Mouse (Mus musculus): ENCODE data around the gene Ctcf. TPM values are rescaled to one million over a fixed set of nuclear protein-coding genes. Genes with fewer than 3 reads are reported as not detected.
"Not testable (repeated sequence)": the region's sequence is repeated elsewhere in the genome, so short reads cannot be mapped to it uniquely, and the experiment has no call there.

Gene Ctcf
- polyA plus RNA-seq (2015; fragmentation: Nextera tagmentation; extraction: Ambion mirVana), result 131 and 140 TPM in 2 replicates

GRCm38 (mm10) chr8:105636018-105636962 is at the start of gene Ctcf:
Gene Ctcf (plus strand): TSS chr8:105636568.
- Histone ChIP-seq H3K9ac (peak within 1 kb of the TSS; percentile 96), H3K36me3 (no peaks in the 10 kb centered on the region), H3K4me2 (peak within 1 kb of the TSS; percentile 72), H3K9me3 (no peaks in the 10 kb centered on the region), H3K4me3 (peak within 1 kb of the TSS; percentile 64), H3K27ac (peak within 1 kb of the TSS; percentile 100), H3K4me1 (peaks cover 32% of the 10 kb centered on the region), H3K27me3 (no peaks in the 10 kb centered on the region)
- ATAC-seq (ENCODE audit: borderline replicate concordance, extremely low read depth, low FRiP score, low TSS enrichment), result peak; percentile 93
- 1% methylated on average over 97 of the region's 126 CpGs for WGBS

GRCm38 (mm10) chr8:105592431-105592830 is 43.9 kb upstream of the Ctcf start:
- no peak for ATAC-seq (ENCODE audit: borderline replicate concordance, extremely low read depth, low FRiP score, low TSS enrichment)
- no peaks in the 10 kb centered on the region for H3K36me3 ChIP-seq
- peaks cover 23% of the 10 kb centered on the region for H3K4me1 ChIP-seq
- H3K9me3 ChIP-seq, result no peaks in the 10 kb centered on the region
- no peaks in the 10 kb centered on the region for H3K27me3 ChIP-seq
- no peak overlapping the region for H3K4me2 ChIP-seq
- H3K4me3 ChIP-seq, result no peak overlapping the region
- H3K9ac ChIP-seq, result no peak overlapping the region
- 66% methylated on average over 2 of the region's 2 CpGs for WGBS
- H3K27ac ChIP-seq, result no peak overlapping the region

- Histone ChIP-seq H3K27ac (no peak overlapping the region), H3K4me3 (no peak overlapping the region), H3K27me3 (no peaks in the 10 kb centered on the region), H3K4me1 (peaks cover 23% of the 10 kb centered on the region), H3K4me2 (peak overlapping the region; percentile 23), H3K36me3 (no peaks in the 10 kb centered on the region), H3K9ac (0 out of 2 replicates have a peak overlapping the region, but pooled peaks have one; percentile 0), H3K9me3 (no peaks in the 10 kb centered on the region)
- 15% methylated on average over 15 of the region's 15 CpGs for WGBS
- ATAC-seq (ENCODE audit: borderline replicate concordance, extremely low read depth, low FRiP score, low TSS enrichment), result no peak
These were observed 42.5 kb upstream of the Ctcf start for GRCm38 (mm10) chr8:105593859-105594258.

- WGBS, result 62% methylated on average over 18 of the region's 18 CpGs
- peaks cover 23% of the 10 kb centered on the region for H3K4me1 ChIP-seq
- no peaks in the 10 kb centered on the region for H3K36me3 ChIP-seq
These were observed 41.7 kb upstream of the Ctcf start for GRCm38 (mm10) chr8:105594451-105595242.

GRCm38 (mm10) chr8:105596362-105597034 is 39.9 kb upstream of the Ctcf start:
- H3K9ac ChIP-seq, result no peak overlapping the region
- WGBS, result 5% methylated on average over 14 of the region's 14 CpGs
- no peak overlapping the region for H3K27ac ChIP-seq
- peak; percentile 78 for ATAC-seq (ENCODE audit: borderline replicate concordance, extremely low read depth, low FRiP score, low TSS enrichment)
- H3K4me3 ChIP-seq, result peak overlapping the region; percentile 15
- H3K36me3 ChIP-seq, result no peaks in the 10 kb centered on the region
- H3K27me3 ChIP-seq, result no peaks in the 10 kb centered on the region
- no peaks in the 10 kb centered on the region for H3K9me3 ChIP-seq
- H3K4me2 ChIP-seq, result peak overlapping the region; percentile 51
- H3K4me1 ChIP-seq, result peaks cover 23% of the 10 kb centered on the region

More at GRCm38 (mm10) chr8:105594451-105595242, 41.7 kb upstream of the Ctcf start:
- Histone ChIP-seq H3K9ac (no peak overlapping the region), H3K27me3 (no peaks in the 10 kb centered on the region), H3K4me3 (no peak overlapping the region), H3K27ac (no peak overlapping the region), H3K9me3 (no peaks in the 10 kb centered on the region), H3K4me2 (peak overlapping the region; percentile 23; the same call in 1 of the 2 replicates)
- ATAC-seq (ENCODE audit: borderline replicate concordance, extremely low read depth, low FRiP score, low TSS enrichment), result no peak

GRCm38 (mm10) chr8:105598777-105599176 is 37.6 kb upstream of the Ctcf start:
- H3K9me3 ChIP-seq, result no peaks in the 10 kb centered on the region
- no peaks in the 10 kb centered on the region for H3K36me3 ChIP-seq
- no peak for ATAC-seq (ENCODE audit: borderline replicate concordance, extremely low read depth, low FRiP score, low TSS enrichment)
- WGBS, result 80% methylated on average over 6 of the region's 6 CpGs
- no peak overlapping the region for H3K4me3 ChIP-seq
- no peak overlapping the region for H3K4me2 ChIP-seq
- H3K4me1 ChIP-seq, result peaks cover 20% of the 10 kb centered on the region
- H3K27me3 ChIP-seq, result no peaks in the 10 kb centered on the region
- H3K27ac ChIP-seq, result no peak overlapping the region
- no peak overlapping the region for H3K9ac ChIP-seq

GRCm38 (mm10) chr8:105601301-105601700 is 35.1 kb upstream of the Ctcf start:
- Histone ChIP-seq H3K4me2 (no peak overlapping the region), H3K9ac (no peak overlapping the region), H3K27ac (no peak overlapping the region), H3K36me3 (no peaks in the 10 kb centered on the region), H3K9me3 (no peaks in the 10 kb centered on the region), H3K27me3 (no peaks in the 10 kb centered on the region), H3K4me1 (peaks cover 16% of the 10 kb centered on the region; the same call in 1 of the 2 replicates), H3K4me3 (no peak overlapping the region)
- ATAC-seq (ENCODE audit: borderline replicate concordance, extremely low read depth, low FRiP score, low TSS enrichment), result no peak
- 69% methylated on average over 5 of the region's 5 CpGs for whole genome bisulfite sequencing

GRCm38 (mm10) chr8:105602540-105602939 is 33.8 kb upstream of the Ctcf start:
- not testable (repeated sequence) for H3K9me3 ChIP-seq; H3K36me3 ChIP-seq; H3K27ac ChIP-seq; H3K9ac ChIP-seq; H3K4me3 ChIP-seq; ATAC-seq (ENCODE audit: borderline replicate concordance, extremely low read depth, low FRiP score, low TSS enrichment); H3K4me2 ChIP-seq; H3K27me3 ChIP-seq
- H3K4me1 ChIP-seq, result peaks cover 22% of the 10 kb centered on the region
- 76% methylated on average over 3 of the region's 3 CpGs for WGBS

GRCm38 (mm10) chr8:105604804-105605381 is 31.5 kb upstream of the Ctcf start, which contains the start of gene Ripor1:
Gene Ripor1 (plus strand): TSS chr8:105605255.
- WGBS, result under 1% methylated on average over 39 of the region's 42 CpGs
- Histone ChIP-seq H3K4me3 (peak within 1 kb of the TSS; percentile 77), H3K36me3 (no peaks in the 10 kb centered on the region), H3K9me3 (no peaks in the 10 kb centered on the region), H3K4me2 (peak within 1 kb of the TSS; percentile 86), H3K27ac (peak within 1 kb of the TSS; percentile 86), H3K9ac (peak within 1 kb of the TSS; percentile 85), H3K4me1 (peaks cover 29% of the 10 kb centered on the region), H3K27me3 (no peaks in the 10 kb centered on the region)
- peak; percentile 84 for ATAC-seq (ENCODE audit: borderline replicate concordance, extremely low read depth, low FRiP score, low TSS enrichment)

- under 1% methylated on average over 37 of the region's 39 CpGs for WGBS
- Histone ChIP-seq H3K36me3 (no peaks in the 10 kb centered on the region), H3K9ac (peak overlapping the region; percentile 85), H3K9me3 (no peaks in the 10 kb centered on the region), H3K4me1 (peaks cover 29% of the 10 kb centered on the region), H3K27ac (peak overlapping the region; percentile 86), H3K4me2 (peak overlapping the region; percentile 86), H3K4me3 (peak overlapping the region; percentile 77), H3K27me3 (no peaks in the 10 kb centered on the region)
- ATAC-seq (ENCODE audit: borderline replicate concordance, extremely low read depth, low FRiP score, low TSS enrichment), result peak; percentile 20; the same call in 1 of the 2 replicates
These were observed 30.7 kb upstream of the Ctcf start for GRCm38 (mm10) chr8:105605491-105606188.

Measured in lung, embryonic 15.5 days (tissue).